Comparison of ENCODE assay signal across 19 mouse cellular contexts in the genomic region with DNA sequence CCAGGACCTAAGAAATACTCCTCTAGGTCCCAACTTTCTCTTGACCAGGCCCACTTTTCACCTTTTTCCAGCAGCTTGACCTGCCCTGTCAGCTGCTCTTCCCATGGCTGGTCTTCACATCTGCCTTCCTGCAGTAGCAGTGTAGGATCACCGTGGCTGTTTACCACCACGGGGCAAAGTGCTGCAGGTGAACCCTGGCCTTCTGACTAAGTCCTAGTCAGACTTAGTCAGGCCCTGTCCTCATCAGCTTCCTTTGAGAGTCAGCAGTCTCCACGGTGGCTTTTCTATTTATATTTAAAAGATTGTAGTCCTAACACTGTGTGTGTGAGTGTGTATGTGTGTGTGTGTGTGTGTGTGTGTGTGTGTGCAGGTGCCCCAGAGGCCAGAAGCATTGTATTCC. TPM values are rescaled to one million over a fixed set of nuclear protein-coding genes. Genes with fewer than 3 reads are reported as not detected.
DNase-seq lines count a peak whose midpoint lies in the region; ATAC-seq lines count a peak whose summit lies in the region.
"Had no signal": no experiment of that assay in that cellular context is flagged by ENCODE, and none has a peak within 500 bp of the region (broad histone marks: within the 10 kb centered on the region; RNA-seq: fewer than 3 reads in every experiment).

No protein-coding gene starts in this region.

- H3K27ac ChIP-seq in neural tube, embryonic 11.5 days (ENCODE audit: low read depth, low read length): no peak overlapping the region
- peak overlapping the region; percentile 39 for H3K27ac ChIP-seq in liver, embryonic 15.5 days (replicated peaks)
- no peak overlapping the region for H3K27ac ChIP-seq in midbrain, embryonic 15.5 days
- H3K27ac ChIP-seq: forebrain, embryonic 10.5 days; heart, adult 2 months; limb, embryonic 15.5 days; midbrain, embryonic 12.5 days; neural tube, embryonic 15.5 days had no signal

- H3K4me3 ChIP-seq in neural tube, embryonic 11.5 days (ENCODE audit: low read depth, low read length): no peak overlapping the region
- no peak overlapping the region for H3K4me3 ChIP-seq in liver, embryonic 15.5 days (replicated peaks)
- no peak overlapping the region for H3K4me3 ChIP-seq in midbrain, embryonic 15.5 days
- H3K4me3 ChIP-seq: forebrain, embryonic 10.5 days; heart, adult 2 months; limb, embryonic 15.5 days; midbrain, embryonic 12.5 days; neural tube, embryonic 15.5 days had no signal

- ATAC-seq in neural tube, embryonic 11.5 days (ENCODE audit: insufficient read depth, low FRiP score, low TSS enrichment): no peak
- 0 out of 2 replicates have a peak, but pooled peaks have one; percentile 45 for ATAC-seq in liver, embryonic 15.5 days (ENCODE audit: insufficient read depth)
- ATAC-seq in midbrain, embryonic 15.5 days (replicated peaks): no peak
- ATAC-seq: hindbrain, embryonic 16.5 days; lung, postnatal 0 days had no signal

- H3K4me1 ChIP-seq in neural tube, embryonic 11.5 days (ENCODE audit: control insufficient read depth, insufficient read depth, low read length): no peaks in the 10 kb centered on the region
- H3K4me1 ChIP-seq in liver, embryonic 15.5 days (replicated peaks): peaks cover 51% of the 10 kb centered on the region
- H3K4me1 ChIP-seq in midbrain, embryonic 15.5 days: 0 out of 2 replicates have a peak, but pooled peaks cover under 1% of the 10 kb centered on the region
- H3K4me1 ChIP-seq: forebrain, embryonic 10.5 days; midbrain, embryonic 12.5 days had no signal

- no peaks in the 10 kb centered on the region for H3K27me3 ChIP-seq in neural tube, embryonic 11.5 days (ENCODE audit: control insufficient read depth, insufficient read depth, low read length)
- no peaks in the 10 kb centered on the region for H3K27me3 ChIP-seq in liver, embryonic 15.5 days
- H3K27me3 ChIP-seq in midbrain, embryonic 15.5 days (replicated peaks): no peaks in the 10 kb centered on the region
- H3K27me3 ChIP-seq: limb, embryonic 15.5 days; midbrain, embryonic 12.5 days; neural tube, embryonic 15.5 days had no signal

- no peaks in the 10 kb centered on the region for H3K9me3 ChIP-seq in neural tube, embryonic 11.5 days (ENCODE audit: control insufficient read depth, low read length)
- H3K9me3 ChIP-seq in liver, embryonic 15.5 days (replicated peaks): no peaks in the 10 kb centered on the region
- no peaks in the 10 kb centered on the region for H3K9me3 ChIP-seq in midbrain, embryonic 15.5 days
- H3K9me3 ChIP-seq: forebrain, embryonic 10.5 days; limb, embryonic 15.5 days; midbrain, embryonic 12.5 days; neural tube, embryonic 15.5 days had no signal

- no peaks in the 10 kb centered on the region for H3K36me3 ChIP-seq in neural tube, embryonic 11.5 days (ENCODE audit: control insufficient read depth, insufficient read depth, low read length)
- H3K36me3 ChIP-seq in liver, embryonic 15.5 days (replicated peaks): 0 out of 2 replicates have a peak, but pooled peaks cover 6% of the 10 kb centered on the region
- H3K36me3 ChIP-seq in midbrain, embryonic 15.5 days (replicated peaks): no peaks in the 10 kb centered on the region

- WGBS in neural tube, embryonic 11.5 days: 82% methylated on average over 3 of the region's 3 CpGs
- 49% methylated on average over 3 of the region's 3 CpGs for WGBS in liver, embryonic 15.5 days (ENCODE audit: insufficient replicate concordance)
- WGBS in midbrain, embryonic 15.5 days: 78% methylated on average over 3 of the region's 3 CpGs

- DNase-seq in neural tube, embryonic 11.5 days (ENCODE audit: low spot score): peak; percentile 4
- no peak for DNase-seq in neural tube, embryonic 10.5 days (ENCODE audit: extremely low spot score, low spot score)
- peak; percentile 66 for DNase-seq in kidney, postnatal 10 days
- DNase-seq in yolk sac, embryonic 10.5 days (ENCODE audit: low spot score): peak; percentile 82
- DNase-seq in frontal cortex, postnatal 25 days (ENCODE audit: low spot score in 2 of 2): no peak
- no peak for DNase-seq in layer of hippocampus, postnatal 14 days (ENCODE audit: low spot score in 2 of 2)
- DNase-seq: B cell, adult 2 months; cerebellum, adult 2 months; gastrocnemius, postnatal 14 days; heart, adult 2 months; right cerebral cortex, postnatal 14 days had no signal

- H3K9ac ChIP-seq in neural tube, embryonic 11.5 days (ENCODE audit: low read length): no peak overlapping the region
- H3K9ac ChIP-seq in liver, embryonic 15.5 days: no peak overlapping the region
- H3K9ac ChIP-seq in midbrain, embryonic 15.5 days: no peak overlapping the region
- H3K9ac ChIP-seq: limb, embryonic 15.5 days; midbrain, embryonic 12.5 days; neural tube, embryonic 15.5 days had no signal

- no peak overlapping the region for H3K4me2 ChIP-seq in neural tube, embryonic 11.5 days (ENCODE audit: low read depth)
- H3K4me2 ChIP-seq in liver, embryonic 15.5 days: no peak overlapping the region
- H3K4me2 ChIP-seq in midbrain, embryonic 15.5 days: no peak overlapping the region
- H3K4me2 ChIP-seq: limb, embryonic 15.5 days; midbrain, embryonic 12.5 days; neural tube, embryonic 15.5 days had no signal

RNA-seq across cellular contexts. Expression of a gene that starts 8.6 kb away (rescaled TPM):
- polyA plus RNA-seq in neural tube, embryonic 11.5 days (2014; fragmentation: Nextera tagmentation; extraction: Ambion mirVana): 57.3 and 60.1 TPM in 2 replicates
- polyA plus RNA-seq in liver, embryonic 15.5 days (2015; fragmentation: Nextera tagmentation; extraction: Ambion mirVana): 3.4 and 5.8 TPM in 2 replicates
- 100 to 1,000 TPM; 519 to 534 TPM for total RNA-seq in layer of hippocampus, postnatal 14 days (2021)
- 98.2 and 102 TPM in 2 replicates for polyA plus RNA-seq in midbrain, embryonic 15.5 days (2015; fragmentation: Nextera tagmentation; extraction: Ambion mirVana)

RNA-seq across cellular contexts. Expression of a gene that starts 17.5 kb away (rescaled TPM):
- 125 and 129 TPM in 2 replicates for polyA plus RNA-seq in neural tube, embryonic 11.5 days (2014; fragmentation: Nextera tagmentation; extraction: Ambion mirVana)
- 77.2 and 88.0 TPM in 2 replicates for polyA plus RNA-seq in liver, embryonic 15.5 days (2015; fragmentation: Nextera tagmentation; extraction: Ambion mirVana)
- 100 to 1,000 TPM in 1 of 2 experiments, 10 to 100 TPM in 1; 99.3 to 111 TPM for total RNA-seq in layer of hippocampus, postnatal 14 days (2021)
- polyA plus RNA-seq in midbrain, embryonic 15.5 days (2015; fragmentation: Nextera tagmentation; extraction: Ambion mirVana): 96.8 and 101 TPM in 2 replicates

RNA-seq across cellular contexts. Expression of a gene that starts 17.7 kb away (rescaled TPM):
- 44.7 and 48.4 TPM in 2 replicates for polyA plus RNA-seq in neural tube, embryonic 11.5 days (2014; fragmentation: Nextera tagmentation; extraction: Ambion mirVana)
- polyA plus RNA-seq in liver, embryonic 15.5 days (2015; fragmentation: Nextera tagmentation; extraction: Ambion mirVana): 9.6 and 11.0 TPM in 2 replicates
- total RNA-seq in layer of hippocampus, postnatal 14 days (2021): 10 to 100 TPM; 36.0 to 39.7 TPM
- polyA plus RNA-seq in midbrain, embryonic 15.5 days (2015; fragmentation: Nextera tagmentation; extraction: Ambion mirVana): 32.7 and 33.5 TPM in 2 replicates

RNA-seq across cellular contexts. Expression of a gene that starts 20.3 kb away (rescaled TPM):
- polyA plus RNA-seq in neural tube, embryonic 11.5 days (2014; fragmentation: Nextera tagmentation; extraction: Ambion mirVana): 13.1 and 17.2 TPM in 2 replicates
- polyA plus RNA-seq in liver, embryonic 15.5 days (2015; fragmentation: Nextera tagmentation; extraction: Ambion mirVana): 6.6 and 7.1 TPM in 2 replicates
- total RNA-seq in layer of hippocampus, postnatal 14 days (2021): 1 to 10 TPM; 2.1 to 2.3 TPM
- 6.5 and 7.0 TPM in 2 replicates for polyA plus RNA-seq in midbrain, embryonic 15.5 days (2015; fragmentation: Nextera tagmentation; extraction: Ambion mirVana)

RNA-seq across cellular contexts. Expression of a gene that starts 35.7 kb away (rescaled TPM):
- 37.9 and 42.0 TPM in 2 replicates for polyA plus RNA-seq in neural tube, embryonic 11.5 days (2014; fragmentation: Nextera tagmentation; extraction: Ambion mirVana)
- 4.0 TPM in 2 replicates for polyA plus RNA-seq in liver, embryonic 15.5 days (2015; fragmentation: Nextera tagmentation; extraction: Ambion mirVana)
- total RNA-seq in layer of hippocampus, postnatal 14 days (2021): 10 to 100 TPM; 41.7 to 42.8 TPM
- 41.3 and 45.3 TPM in 2 replicates for polyA plus RNA-seq in midbrain, embryonic 15.5 days (2015; fragmentation: Nextera tagmentation; extraction: Ambion mirVana)

Comparison
In these comparisons a context has a peak if more than half of its experiments do, and no peak if none do; other contexts are left out.
1. DNase-seq: peak in neural tube, embryonic 11.5 days (single experiment), kidney, postnatal 10 days (single experiment) and yolk sac, embryonic 10.5 days (single experiment); none in neural tube, embryonic 10.5 days (single experiment), frontal cortex, postnatal 25 days (0 of 2) and layer of hippocampus, postnatal 14 days (0 of 2).